Mouse (Mus musculus) small intestine, adult 2 months (tissue): Measurements from ENCODE around the gene Btf3l4.

Experiments used
- CTCF ChIP-seq: fragments of 200-500 bp; IDR thresholded peaks from 2 replicates; pipeline ENCODE4 v1.5.1; 2012; ENCODE audit warnings: low read depth, mild to moderate bottlenecking, control low read depth, inconsistent platforms, low read length, moderate library complexity, mixed read lengths; ENCODE audit not compliant: insufficient replicate concordance, insufficient read length; ENCODE audit errors: extremely low read depth
- POLR2A ChIP-seq: fragments of 200-500 bp; IDR thresholded peaks from 2 replicates; pipeline ENCODE4 v1.6.1; 2012; ENCODE audit warnings: low read depth, mild to moderate bottlenecking, control low read depth, inconsistent platforms, low read length, moderate library complexity

DNA sequence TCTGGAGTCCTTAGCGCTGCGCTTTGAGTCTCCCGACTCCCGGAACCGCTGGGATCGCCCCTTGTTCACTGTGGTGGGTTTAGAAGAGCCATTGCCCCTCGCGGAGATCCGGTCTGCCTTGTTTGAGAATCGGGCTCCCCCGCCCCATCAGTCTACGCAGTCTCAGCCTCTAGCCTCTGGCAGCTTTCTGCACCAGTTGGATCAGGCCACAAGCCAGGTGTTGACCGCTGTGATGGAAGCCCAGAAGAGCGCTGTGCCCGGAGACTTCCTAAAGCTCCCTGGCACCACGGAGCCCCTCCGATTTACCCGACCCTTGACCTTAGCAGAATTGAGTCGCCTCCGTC, 15.1 kb upstream of the Btf3l4 start, which contains the start of gene A730015C16Rik:
- no peak for TF ChIP-seq POLR2A
- TF ChIP-seq CTCF = no peak
